Mouse (Mus musculus) kidney, embryonic 15.5 days (tissue): ENCODE data around the gene Llcfc1. TPM values are rescaled to one million over a fixed set of nuclear protein-coding genes. Genes with fewer than 3 reads are reported as not detected.

Experiments used
- ATAC-seq: fragments of 200-750 bp; cut with Nextera tagmentation; replicated peaks from 2 replicates; pipeline ENCODE4 v1.8.0; 2017; ENCODE audit warnings: moderate TSS enrichment; ENCODE audit not compliant: low FRiP score
- H3K27ac ChIP-seq: fragments of 300-500 bp; sonication (generic); 2 replicates; pipeline ENCODE4 v1.5.1; 2015; ENCODE audit warnings: mild to moderate bottlenecking, inconsistent platforms
- H3K27me3 ChIP-seq: fragments of 300-500 bp; sonication (generic); 2 replicates; pipeline ENCODE4 v1.6.1; 2015; ENCODE audit warnings: inconsistent platforms
- H3K36me3 ChIP-seq: fragments of 300-500 bp; sonication (generic); 2 replicates; pipeline ENCODE4 v1.6.1; 2015; ENCODE audit warnings: inconsistent platforms
- H3K4me1 ChIP-seq: fragments of 300-500 bp; sonication (generic); 2 replicates; pipeline ENCODE4 v1.6.1; 2015; ENCODE audit warnings: inconsistent platforms
- H3K4me2 ChIP-seq: fragments of 300-500 bp; sonication (generic); 2 replicates; pipeline ENCODE4 v1.6.1; 2015; ENCODE audit warnings: moderate library complexity, mild to moderate bottlenecking, inconsistent platforms
- H3K4me3 ChIP-seq: fragments of 300-500 bp; sonication (generic); replicated peaks from 2 replicates; pipeline ENCODE4 v1.5.1; 2015; ENCODE audit warnings: mild to moderate bottlenecking, inconsistent platforms
- H3K9ac ChIP-seq: fragments of 300-500 bp; sonication (generic); 2 replicates; pipeline ENCODE4 v1.6.1; 2015; ENCODE audit warnings: mild to moderate bottlenecking, inconsistent platforms
- H3K9me3 ChIP-seq: fragments of 300-500 bp; sonication (generic); replicated peaks from 2 replicates; pipeline ENCODE4 v1.6.1; 2016; ENCODE audit warnings: inconsistent platforms
- WGBS: fragments of 180-500 bp; shearing (Covaris S2); methylation state at CpG from one replicate; pipeline ENCODE4 v1.1.7; 2015; ENCODE audit warnings: mixed read lengths; 5-methylcytosine and 5-hydroxymethylcytosine counted together
- polyA plus RNA-seq: library from polyadenylated mRNA; unstranded; fragments of >200 nt; fragmentation: Nextera tagmentation; extraction: Ambion mirVana; gene quantifications from 2 replicates; pipeline ENCODE4 v1.2.1, GENCODE M21; 2015

The Llcfc1 gene
- polyA plus RNA-seq, 1 experiment from 2014 or later: 0.22 TPM

GRCm38 (mm10) chr6:41706275-41706674 lies 22.0 kb downstream of the Llcfc1 start:
- Histone ChIP-seq H3K4me1 (0 out of 2 replicates have a peak, but pooled peaks cover 2% of the 10 kb centered on the region), H3K36me3 (no peaks in the 10 kb centered on the region), H3K27me3 (no peaks in the 10 kb centered on the region), H3K4me2 (no peak overlapping the region), H3K27ac (no peak overlapping the region), H3K4me3 (no peak overlapping the region), H3K9me3 (no peaks in the 10 kb centered on the region), H3K9ac (no peak overlapping the region)
- ATAC-seq: no peak; the same call in 1 of the 2 replicates
- 87% methylated on average over 7 of the region's 7 CpGs for WGBS

- H3K4me3 ChIP-seq: no peak overlapping the region
- H3K9me3 ChIP-seq: no peaks in the 10 kb centered on the region
- 75% methylated on average over 1 of the region's 1 CpGs for WGBS
- no peak for ATAC-seq
- no peak overlapping the region for H3K4me2 ChIP-seq
- H3K9ac ChIP-seq: no peak overlapping the region
- H3K4me1 ChIP-seq: no peaks in the 10 kb centered on the region
- H3K27me3 ChIP-seq: no peaks in the 10 kb centered on the region
- H3K27ac ChIP-seq: no peak overlapping the region
- H3K36me3 ChIP-seq: no peaks in the 10 kb centered on the region
Observed at GRCm38 (mm10) chr6:41710281-41710680, 26.1 kb downstream of the Llcfc1 start.

GRCm38 (mm10) chr6:41721430-41721829 lies 37.2 kb downstream of the Llcfc1 start:
- Histone ChIP-seq H3K36me3 (no peaks in the 10 kb centered on the region), H3K27ac (no peak overlapping the region), H3K4me2 (no peak overlapping the region), H3K9me3 (no peaks in the 10 kb centered on the region), H3K4me3 (no peak overlapping the region), H3K9ac (no peak overlapping the region), H3K4me1 (no peaks in the 10 kb centered on the region), H3K27me3 (no peaks in the 10 kb centered on the region)
- no peak for ATAC-seq
- WGBS: 81% methylated on average over 2 of the region's 2 CpGs

GRCm38 (mm10) chr6:41727989-41728609 lies 43.9 kb downstream of the Llcfc1 start:
- H3K27me3 ChIP-seq: no peaks in the 10 kb centered on the region
- ATAC-seq: no peak

GRCm38 (mm10) chr6:41734719-41735470 lies 50.7 kb downstream of the Llcfc1 start:
- ATAC-seq: no peak
- Histone ChIP-seq H3K4me3 (no peak overlapping the region), H3K27ac (no peak overlapping the region), H3K36me3 (no peaks in the 10 kb centered on the region), H3K4me2 (no peak overlapping the region), H3K9ac (no peak overlapping the region), H3K4me1 (no peaks in the 10 kb centered on the region), H3K27me3 (no peaks in the 10 kb centered on the region), H3K9me3 (no peaks in the 10 kb centered on the region)
- WGBS: 89% methylated on average over 5 of the region's 5 CpGs

More at GRCm38 (mm10) chr6:41727989-41728609, 43.9 kb downstream of the Llcfc1 start:
- no peaks in the 10 kb centered on the region for H3K36me3 ChIP-seq
- WGBS: 87% methylated on average over 1 of the region's 1 CpGs
- H3K4me1 ChIP-seq: no peaks in the 10 kb centered on the region
- H3K4me3 ChIP-seq: no peak overlapping the region
- no peak overlapping the region for H3K27ac ChIP-seq
- no peak overlapping the region for H3K9ac ChIP-seq
- H3K4me2 ChIP-seq: no peak overlapping the region
- H3K9me3 ChIP-seq: no peaks in the 10 kb centered on the region

Other genes with a start within 250 kb of the Llcfc1 start
- not detected in 2 replicates for gene Gm10334, start 238.3 kb upstream of the Llcfc1 start, polyA plus RNA-seq
- gene Prss1, start 225.5 kb upstream of the Llcfc1 start, polyA plus RNA-seq: 0.52 TPM in 1 of 2 replicates, not detected in the other
- gene Prss2, start 162.6 kb upstream of the Llcfc1 start, polyA plus RNA-seq: not detected in 2 replicates
- gene Ephb6, start 78.9 kb upstream of the Llcfc1 start, polyA plus RNA-seq: 13.2 and 15.0 TPM in 2 replicates
- gene Trpv6, start 48.0 kb upstream of the Llcfc1 start, polyA plus RNA-seq: 3.8 and 4.7 TPM in 2 replicates
- gene Trpv5, start 3.7 kb upstream of the Llcfc1 start, polyA plus RNA-seq: 1.5 and 1.8 TPM in 2 replicates
- 3.7 and 5.8 TPM in 2 replicates for gene Kel, start 19.9 kb downstream of the Llcfc1 start, polyA plus RNA-seq
- gene Olfr459, start 90.7 kb downstream of the Llcfc1 start, polyA plus RNA-seq: not detected in 2 replicates
- gene Pip, start 163.1 kb downstream of the Llcfc1 start, polyA plus RNA-seq: not detected in 2 replicates
- not detected in 2 replicates for gene Sval2, start 168.6 kb downstream of the Llcfc1 start, polyA plus RNA-seq